Mouse (Mus musculus) G1E (cell line): ENCODE measurements around the gene Tescl.

Experiments used
- CTCF ChIP-seq: IDR thresholded peaks from 2 replicates; pipeline ENCODE4 v1.5.1; 2012; ENCODE audit warnings: low read depth, low read length, inconsistent platforms, mixed read lengths
- GATA1 ChIP-seq: IDR thresholded peaks from 2 replicates; pipeline ENCODE4 v1.6.1; 2012; ENCODE audit warnings: borderline replicate concordance, low read length, inconsistent platforms, mixed read lengths

DNA sequence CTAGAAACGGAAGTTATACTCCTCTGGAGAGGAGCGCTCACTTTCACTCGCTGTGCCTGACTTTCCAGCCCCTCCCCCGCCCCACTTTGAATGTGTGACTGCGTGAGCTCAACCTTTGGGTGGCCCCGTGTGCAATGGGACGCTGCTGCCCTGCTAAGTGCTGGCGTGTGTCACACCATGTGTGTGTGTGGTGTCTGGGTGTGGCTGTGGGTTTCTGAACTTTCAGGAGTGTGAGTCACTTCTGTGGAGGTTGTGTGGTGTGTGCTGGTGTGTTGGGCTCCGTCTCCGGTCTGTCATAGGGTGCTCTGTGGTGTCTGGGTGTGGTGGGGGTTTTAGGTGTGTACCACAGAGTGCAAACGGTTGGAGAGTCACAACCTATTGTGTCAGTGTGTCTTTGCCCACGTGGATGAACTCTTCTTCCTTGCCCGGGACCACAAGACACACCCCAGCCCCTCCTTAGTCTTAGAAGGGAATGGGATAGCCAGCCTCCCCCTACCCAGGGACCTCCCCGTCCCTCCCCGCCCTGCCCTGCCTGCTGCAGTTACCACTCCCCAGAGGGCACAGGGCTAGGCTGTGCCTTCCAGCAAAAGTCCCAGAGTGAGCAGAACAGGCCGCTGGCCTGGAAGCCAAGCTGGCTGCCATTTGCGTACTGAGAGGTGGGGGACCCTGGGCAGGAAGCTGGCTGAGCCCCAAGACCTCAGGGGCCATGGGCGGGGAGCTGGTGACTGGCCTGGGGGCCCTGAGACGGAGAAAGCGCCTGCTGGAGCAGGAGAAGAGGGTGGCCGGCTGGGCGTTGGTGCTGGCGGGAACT, 36.2 kb upstream of the Tescl start, which contains the start of gene Kcnn4:
- no peak for TF ChIP-seq CTCF
- TF ChIP-seq GATA1: no peak
